Mouse (Mus musculus) hindbrain, embryonic 13.5 days (tissue): ENCODE measurements around the gene Nedd9. TPM values are rescaled to one million over a fixed set of nuclear protein-coding genes. Genes with fewer than 3 reads are reported as not detected.

ENCODE experiments used
- polyA plus RNA-seq: library from polyadenylated mRNA; unstranded; fragments of >200 nt; fragmentation: Nextera tagmentation; extraction: Ambion mirVana; gene quantifications from 2 replicates; pipeline ENCODE4 v1.2.1, GENCODE M21; 2015

Gene Nedd9
- polyA plus RNA-seq, 1 experiment from 2014 or later = 13.3 TPM

Other genes with a start within 250 kb of the Nedd9 start
- gene Smim13, start 237.5 kb downstream of the Nedd9 start, polyA plus RNA-seq = 19.1 and 20.1 TPM in 2 replicates
- gene Gm17364, start 213.4 kb downstream of the Nedd9 start, polyA plus RNA-seq = not detected in 2 replicates
- 37.8 and 37.9 TPM in 2 replicates for gene Tmem170b, start 118.5 kb upstream of the Nedd9 start, polyA plus RNA-seq